ENCODE assay signal across 8 mouse cellular contexts in the genomic region with DNA sequence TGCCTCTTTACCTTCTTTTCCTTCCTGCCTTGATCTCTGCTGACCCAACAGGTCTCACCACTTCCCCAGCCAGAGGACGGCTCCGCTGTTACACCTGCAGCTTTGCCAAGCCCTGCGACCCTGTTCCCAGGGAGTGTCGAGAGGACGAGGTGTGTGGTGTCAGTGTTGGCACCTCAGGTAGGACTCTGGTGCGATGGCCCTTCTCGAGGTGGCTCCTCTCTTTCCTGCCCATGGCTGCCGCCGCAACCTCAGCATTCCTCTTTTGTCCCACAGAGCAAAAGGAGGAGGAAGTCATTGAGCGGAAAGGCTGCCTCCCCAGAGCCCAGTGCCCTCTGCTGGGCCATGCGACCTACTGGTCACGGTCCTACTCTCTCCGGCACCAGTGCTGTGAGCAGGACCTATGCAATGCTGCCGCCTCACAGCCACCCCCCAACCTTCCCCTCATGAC. TPM values are rescaled to one million over a fixed set of nuclear protein-coding genes. Genes with fewer than 3 reads are reported as not detected.
DNase-seq lines count a peak whose midpoint lies in the region; ATAC-seq and TF ChIP-seq lines count a peak whose summit lies in the region.

TSS of gene Ly6g6d (minus strand) at position 280 of the 448 bp plus-strand sequence.

- H3K27me3 ChIP-seq in testis, adult 2 months (ENCODE audit: control insufficient read depth, insufficient read depth, low read length): no peaks in the 10 kb centered on the region
- no peaks in the 10 kb centered on the region for H3K27me3 ChIP-seq in forebrain, embryonic 13.5 days
- H3K27me3 ChIP-seq in intestine, embryonic 14.5 days (replicated peaks; ENCODE audit: control insufficient read depth, insufficient read depth, low read length): no peaks in the 10 kb centered on the region
- no peaks in the 10 kb centered on the region for H3K27me3 ChIP-seq in liver, embryonic 14.5 days (ENCODE audit: control insufficient read depth, insufficient read depth, low read length)
- H3K27me3 ChIP-seq in neural tube, embryonic 11.5 days (ENCODE audit: control insufficient read depth, insufficient read depth, low read length): no peaks in the 10 kb centered on the region

- no peak for DNase-seq in testis, postnatal 10 days (ENCODE audit: low spot score)
- no peak for DNase-seq in intestine, embryonic 14.5 days (ENCODE audit: low spot score)
- no peak for DNase-seq in liver, embryonic 14.5 days (ENCODE audit: low read depth in 3 of 3, low spot score in 3 of 3)
- DNase-seq in neural tube, embryonic 11.5 days (ENCODE audit: low spot score): peak; percentile 51
- DNase-seq in spleen, postnatal 10 days (ENCODE audit: low spot score in 2 of 2): no peak
- no peak for DNase-seq in right cerebral cortex, adult 2 months (ENCODE audit: low spot score in 2 of 2)

- H3K27ac ChIP-seq in testis, adult 2 months (ENCODE audit: control insufficient read depth, insufficient read depth, low read depth, low read length): peak within 1 kb of the TSS; percentile 44
- peak within 1 kb of the TSS; percentile 44; the same call in 1 of the 2 replicates for H3K27ac ChIP-seq in forebrain, embryonic 13.5 days
- H3K27ac ChIP-seq in intestine, embryonic 14.5 days (ENCODE audit: low read depth): peak within 1 kb of the TSS; percentile 7; the same call in 1 of the 2 replicates
- H3K27ac ChIP-seq in liver, embryonic 14.5 days: no peak within 1 kb of the TSS
- no peak within 1 kb of the TSS for H3K27ac ChIP-seq in neural tube, embryonic 11.5 days (ENCODE audit: low read depth, low read length)

- H3K4me3 ChIP-seq in testis, adult 2 months (ENCODE audit: control insufficient read depth, low read depth, low read length): no peak within 1 kb of the TSS
- peak within 1 kb of the TSS; percentile 16 for H3K4me3 ChIP-seq in forebrain, embryonic 13.5 days
- H3K4me3 ChIP-seq in intestine, embryonic 14.5 days (ENCODE audit: low read depth, low read length): peak within 1 kb of the TSS; percentile 6; the same call in 1 of the 2 replicates
- no peak within 1 kb of the TSS for H3K4me3 ChIP-seq in liver, embryonic 14.5 days (ENCODE audit: insufficient read depth in 1 of 2, low read depth in 2 of 2, low read length in 2 of 2)
- peak within 1 kb of the TSS; percentile 9 for H3K4me3 ChIP-seq in neural tube, embryonic 11.5 days (ENCODE audit: low read depth, low read length)

- peak; percentile 50; the same call in 1 of the 2 replicates for ATAC-seq in forebrain, embryonic 13.5 days
- ATAC-seq in intestine, embryonic 14.5 days (replicated peaks; ENCODE audit: low FRiP score, low TSS enrichment, low read depth): peak; percentile 33; the same call in 1 of the 2 replicates
- no peak for ATAC-seq in liver, embryonic 14.5 days (ENCODE audit: insufficient read depth)
- no peak for ATAC-seq in neural tube, embryonic 11.5 days (ENCODE audit: insufficient read depth, low FRiP score, low TSS enrichment)

- no peak for TF ChIP-seq EP300 in liver, embryonic 14.5 days (IDR thresholded peaks at IDR 0.05; ENCODE audit: low read depth)

- TF ChIP-seq CTCF in testis, adult 2 months (IDR thresholded peaks at IDR 0.05; ENCODE audit: control insufficient read depth, insufficient read depth, insufficient replicate concordance, low read depth, low read length): peak; percentile 43; the same call in 1 of the 2 replicates
- peak; percentile 55 for TF ChIP-seq CTCF in liver, embryonic 14.5 days (IDR thresholded peaks at IDR 0.05; ENCODE audit: low read depth)

- no peak for TF ChIP-seq POLR2A in testis, adult 2 months (IDR thresholded peaks at IDR 0.05; ENCODE audit: control insufficient read depth, low read depth, low read length)

- H3K9ac ChIP-seq in forebrain, embryonic 13.5 days: peak within 1 kb of the TSS; percentile 43
- H3K9ac ChIP-seq in intestine, embryonic 14.5 days (ENCODE audit: low read length): no peak within 1 kb of the TSS
- no peak within 1 kb of the TSS for H3K9ac ChIP-seq in liver, embryonic 14.5 days (replicated peaks)
- peak within 1 kb of the TSS; percentile 57 for H3K9ac ChIP-seq in neural tube, embryonic 11.5 days (ENCODE audit: low read length)

- H3K4me2 ChIP-seq in forebrain, embryonic 13.5 days: peak within 1 kb of the TSS; percentile 46
- peak within 1 kb of the TSS; percentile 33 for H3K4me2 ChIP-seq in intestine, embryonic 14.5 days (ENCODE audit: low read length)
- no peak within 1 kb of the TSS for H3K4me2 ChIP-seq in liver, embryonic 14.5 days (ENCODE audit: low read depth)
- H3K4me2 ChIP-seq in neural tube, embryonic 11.5 days (ENCODE audit: low read depth): peak within 1 kb of the TSS; percentile 42

- no peaks in the 10 kb centered on the region for H3K36me3 ChIP-seq in testis, adult 2 months (ENCODE audit: control insufficient read depth, insufficient read depth, low read length)
- no peaks in the 10 kb centered on the region for H3K36me3 ChIP-seq in forebrain, embryonic 13.5 days (ENCODE audit: poor library complexity, severe bottlenecking)
- H3K36me3 ChIP-seq in intestine, embryonic 14.5 days (ENCODE audit: control insufficient read depth, insufficient read depth, low read length): no peaks in the 10 kb centered on the region
- no peaks in the 10 kb centered on the region for H3K36me3 ChIP-seq in liver, embryonic 14.5 days (replicated peaks; ENCODE audit: control insufficient read depth, insufficient read depth, low read depth)
- no peaks in the 10 kb centered on the region for H3K36me3 ChIP-seq in neural tube, embryonic 11.5 days (ENCODE audit: control insufficient read depth, insufficient read depth, low read length)

- H3K9me3 ChIP-seq in forebrain, embryonic 13.5 days (replicated peaks): no peaks in the 10 kb centered on the region
- H3K9me3 ChIP-seq in intestine, embryonic 14.5 days (ENCODE audit: control insufficient read depth, low read length): no peaks in the 10 kb centered on the region
- no peaks in the 10 kb centered on the region for H3K9me3 ChIP-seq in liver, embryonic 14.5 days (ENCODE audit: control insufficient read depth, low read length)
- no peaks in the 10 kb centered on the region for H3K9me3 ChIP-seq in neural tube, embryonic 11.5 days (ENCODE audit: control insufficient read depth, low read length)

- peaks cover 4% of the 10 kb centered on the region for H3K4me1 ChIP-seq in testis, adult 2 months (ENCODE audit: control insufficient read depth, insufficient read depth, low read length)
- peaks cover 23% of the 10 kb centered on the region for H3K4me1 ChIP-seq in forebrain, embryonic 13.5 days
- peaks cover 10% of the 10 kb centered on the region for H3K4me1 ChIP-seq in intestine, embryonic 14.5 days (replicated peaks; ENCODE audit: control insufficient read depth, insufficient read depth, low read length)
- H3K4me1 ChIP-seq in liver, embryonic 14.5 days (replicated peaks; ENCODE audit: control insufficient read depth in 2 of 2, insufficient read depth in 2 of 2, low read length in 1 of 2): peaks cover 12 to 24% of the 10 kb centered on the region in 2 experiments
- H3K4me1 ChIP-seq in neural tube, embryonic 11.5 days (ENCODE audit: control insufficient read depth, insufficient read depth, low read length): peaks cover 9% of the 10 kb centered on the region

- WGBS in forebrain, embryonic 13.5 days: 13% methylated on average over 14 of the region's 14 CpGs
- 13% methylated on average over 14 of the region's 14 CpGs for WGBS in intestine, embryonic 14.5 days
- 17% methylated on average over 14 of the region's 14 CpGs for WGBS in liver, embryonic 14.5 days (ENCODE audit: insufficient replicate concordance)
- 10% methylated on average over 14 of the region's 14 CpGs for WGBS in neural tube, embryonic 11.5 days

RNA-seq across cellular contexts. Expression of gene Ly6g6d, which starts in this region (rescaled TPM):
- polyA plus RNA-seq in testis, adult 2 months (2012; rRNA removed): 0.85 and 0.99 TPM in 2 replicates
- 0.58 and 0.81 TPM in 2 replicates for polyA plus RNA-seq in forebrain, embryonic 13.5 days (2015; fragmentation: Nextera tagmentation; extraction: Ambion mirVana)
- polyA plus RNA-seq in intestine, embryonic 14.5 days (2014; fragmentation: Nextera tagmentation; extraction: Ambion mirVana): 5.0 and 6.1 TPM in 2 replicates
- polyA plus RNA-seq in liver, embryonic 14.5 days (2012; rRNA removed): 0.95 and 1.2 TPM in 2 replicates
- polyA plus RNA-seq in liver, embryonic 14.5 days (2014; fragmentation: Nextera tagmentation; extraction: Ambion mirVana): 0.28 and 0.77 TPM in 2 replicates
- polyA plus RNA-seq in neural tube, embryonic 11.5 days (2014; fragmentation: Nextera tagmentation; extraction: Ambion mirVana): 1.0 and 3.2 TPM in 2 replicates

Comparison
In these comparisons a context has a peak if more than half of its experiments do, and no peak if none do; other contexts are left out.
1. Peak in ATAC-seq, H3K4me3 ChIP-seq, H3K27ac ChIP-seq, H3K9ac ChIP-seq and H3K4me2 ChIP-seq in forebrain, embryonic 13.5 days; RNA of the gene not detected or under 1 TPM.
2. H3K27ac ChIP-seq: peak in testis, adult 2 months (single experiment) and intestine, embryonic 14.5 days (single experiment); none in liver, embryonic 14.5 days (single experiment) and neural tube, embryonic 11.5 days (single experiment).
3. H3K4me3 ChIP-seq: peak in intestine, embryonic 14.5 days (single experiment) and neural tube, embryonic 11.5 days (single experiment); none in testis, adult 2 months (single experiment) and liver, embryonic 14.5 days (0 of 2).